Comparison of ENCODE assay signal across 10 mouse cellular contexts in genomic region chr3:96662731-96663316, GRCm38 (mm10). TPM values are rescaled to one million over a fixed set of nuclear protein-coding genes. Genes with fewer than 3 reads are reported as not detected.
A peak's percentile ranks its signal among the peaks of the same experiment; 100 is the strongest.
DNase-seq lines count a peak whose midpoint lies in the region; ATAC-seq and TF ChIP-seq lines count a peak whose summit lies in the region.
"Had no signal": no experiment of that assay in that cellular context is flagged by ENCODE, and none has a peak within 500 bp of the region (broad histone marks: within the 10 kb centered on the region; RNA-seq: fewer than 3 reads in every experiment).

No protein-coding gene starts in this region.

- H3K4me3 ChIP-seq in gastrocnemius, adult 2 months = peak overlapping the region; percentile 62; the same call in 1 of the 2 replicates
- H3K4me3 ChIP-seq in forebrain, embryonic 10.5 days = peak overlapping the region; percentile 41
- H3K4me3 ChIP-seq in midbrain, embryonic 10.5 days = peak overlapping the region; percentile 42
- H3K4me3 ChIP-seq in kidney, adult 2 months (ENCODE audit: insufficient read depth, low read depth, low read length) = no peak overlapping the region

- no peak for TF ChIP-seq POLR2A in kidney, adult 2 months (IDR thresholded peaks at IDR 0.05; ENCODE audit: low read depth, low read length)

- TF ChIP-seq CTCF in gastrocnemius, adult 2 months (IDR thresholded peaks at IDR 0.05) = no peak
- TF ChIP-seq CTCF in kidney, adult 2 months (conservative IDR thresholded peaks at IDR 0.05; ENCODE audit: insufficient read depth, insufficient read length, low read depth, low read length) = no peak

- ATAC-seq in CD4-positive, CD25-positive, alpha-beta regulatory T cell, adult 4 months = no peak

- no peak for DNase-seq in gastrocnemius, adult 2 months
- DNase-seq in gastrocnemius, postnatal 25 days = no peak
- DNase-seq in 3T3-L1 (ENCODE audit: low read depth, low spot score) (peak; percentile 60), MN1 (ENCODE audit: low spot score) (no peak)
- DNase-seq in forebrain, embryonic 10.5 days (ENCODE audit: extremely low spot score, low spot score) = no peak
- no peak for DNase-seq in midbrain, embryonic 10.5 days (ENCODE audit: low spot score)
- DNase-seq in kidney, adult 2 months = no peak

- WGBS in forebrain, embryonic 10.5 days = 49% methylated on average over 8 of the region's 8 CpGs
- whole genome bisulfite sequencing in midbrain, embryonic 10.5 days = 48% methylated on average over 8 of the region's 8 CpGs
- WGBS in kidney, adult 2 months = 59% methylated on average over 8 of the region's 8 CpGs

- no peaks in the 10 kb centered on the region for H3K9me3 ChIP-seq in forebrain, embryonic 10.5 days
- no peaks in the 10 kb centered on the region for H3K9me3 ChIP-seq in midbrain, embryonic 10.5 days (replicated peaks)

- H3K27me3 ChIP-seq in forebrain, embryonic 10.5 days (ENCODE audit: poor library complexity, severe bottlenecking) = peaks cover 6% of the 10 kb centered on the region; the same call in 1 of the 2 replicates
- H3K27me3 ChIP-seq in midbrain, embryonic 10.5 days (ENCODE audit: low read depth, poor library complexity, severe bottlenecking) = peaks cover 4% of the 10 kb centered on the region; the same call in 1 of the 2 replicates
- no peaks in the 10 kb centered on the region for H3K27me3 ChIP-seq in kidney, adult 2 months (replicated peaks; ENCODE audit: control insufficient read depth, insufficient read depth, low read length)
- H3K27me3 ChIP-seq: CH12.LX had no signal

- H3K4me1 ChIP-seq in forebrain, embryonic 10.5 days = peaks cover 16% of the 10 kb centered on the region
- H3K4me1 ChIP-seq in midbrain, embryonic 10.5 days = peaks cover 15% of the 10 kb centered on the region
- H3K4me1 ChIP-seq in kidney, adult 2 months (ENCODE audit: control insufficient read depth, insufficient read depth, low read length) = peaks cover 7% of the 10 kb centered on the region; the same call in 1 of the 2 replicates

- peak overlapping the region; percentile 67 for H3K27ac ChIP-seq in gastrocnemius, adult 2 months
- H3K27ac ChIP-seq in forebrain, embryonic 10.5 days = peak overlapping the region; percentile 74
- peak overlapping the region; percentile 68 for H3K27ac ChIP-seq in midbrain, embryonic 10.5 days (replicated peaks)
- no peak overlapping the region for H3K27ac ChIP-seq in kidney, adult 2 months (ENCODE audit: insufficient read depth, low read depth, low read length)

- no peaks in the 10 kb centered on the region for H3K36me3 ChIP-seq in forebrain, embryonic 10.5 days (replicated peaks)
- 0 out of 2 replicates have a peak, but pooled peaks cover 2% of the 10 kb centered on the region for H3K36me3 ChIP-seq in midbrain, embryonic 10.5 days
- no peaks in the 10 kb centered on the region for H3K36me3 ChIP-seq in kidney, adult 2 months (ENCODE audit: control insufficient read depth, insufficient read depth, low read length)

- intact Hi-C loops in gastrocnemius, adult 2 months (cut with DNase I) = no loop called here

RNA-seq across cellular contexts. Expression of gene Ankrd35, which starts 7.1 kb away (rescaled TPM):
- under 1 TPM; 0.22 to 0.26 TPM for total RNA-seq in gastrocnemius, adult 2 months (2021)
- under 1 TPM; 0.51 to 0.67 TPM for total RNA-seq in gastrocnemius, postnatal 25 days (2021)
- polyA plus RNA-seq in forebrain, embryonic 10.5 days (2016; fragmentation: Nextera tagmentation; extraction: Ambion mirVana) = 0.06 and 0.09 TPM in 2 replicates
- 0.06 and 0.29 TPM in 2 replicates for polyA plus RNA-seq in midbrain, embryonic 10.5 days (2016; fragmentation: Nextera tagmentation; extraction: Ambion mirVana)
- polyA plus RNA-seq in CD4-positive, CD25-positive, alpha-beta regulatory T cell, adult 4 months (2017; shearing (Covaris generic)) = not detected
- 0.38 and 0.45 TPM in 2 replicates for polyA plus RNA-seq in kidney, adult 2 months (2012; rRNA removed)

RNA-seq across cellular contexts. Expression of gene Itga10, which starts 17.4 kb away (rescaled TPM):
- total RNA-seq in gastrocnemius, adult 2 months (2021) = 1 to 10 TPM in 1 of 2 experiments, under 1 TPM in 1; 0.74 to 1.4 TPM
- total RNA-seq in gastrocnemius, postnatal 25 days (2021) = 1 to 10 TPM in 1 of 2 experiments, under 1 TPM in 1; 0.70 to 1.2 TPM
- 0.43 and 0.51 TPM in 2 replicates for polyA plus RNA-seq in forebrain, embryonic 10.5 days (2016; fragmentation: Nextera tagmentation; extraction: Ambion mirVana)
- 0.36 and 0.64 TPM in 2 replicates for polyA plus RNA-seq in midbrain, embryonic 10.5 days (2016; fragmentation: Nextera tagmentation; extraction: Ambion mirVana)
- under 1 TPM; 0.19 to 0.42 TPM for polyA plus RNA-seq in CD4-positive, CD25-positive, alpha-beta regulatory T cell, adult 4 months (2017; shearing (Covaris generic))
- polyA plus RNA-seq in kidney, adult 2 months (2012; rRNA removed) = 1.2 and 1.6 TPM in 2 replicates

RNA-seq across cellular contexts. Expression of gene Gm42957, which starts 27.6 kb away (rescaled TPM):
- under 1 TPM; 0.14 to 0.15 TPM for total RNA-seq in gastrocnemius, adult 2 months (2021)
- under 1 TPM; 0.10 to 0.13 TPM for total RNA-seq in gastrocnemius, postnatal 25 days (2021)
- 0.11 and 0.12 TPM in 2 replicates for polyA plus RNA-seq in forebrain, embryonic 10.5 days (2016; fragmentation: Nextera tagmentation; extraction: Ambion mirVana)
- polyA plus RNA-seq in midbrain, embryonic 10.5 days (2016; fragmentation: Nextera tagmentation; extraction: Ambion mirVana) = 0.15 and 0.21 TPM in 2 replicates
- polyA plus RNA-seq in CD4-positive, CD25-positive, alpha-beta regulatory T cell, adult 4 months (2017; shearing (Covaris generic)) = under 1 TPM in 1 of 2 experiments, not detected in 1; 0.11 TPM
- 0.07 TPM in 1 of 2 replicates, not detected in the other for polyA plus RNA-seq in kidney, adult 2 months (2012; rRNA removed)
- polyA plus RNA-seq: heart, postnatal 0 days had no signal

RNA-seq across cellular contexts. Expression of gene Pex11b, which starts 27.6 kb away (rescaled TPM):
- 10 to 100 TPM; 22.6 to 24.2 TPM for total RNA-seq in gastrocnemius, adult 2 months (2021)
- total RNA-seq in gastrocnemius, postnatal 25 days (2021) = 10 to 100 TPM; 20.4 to 22.1 TPM
- polyA plus RNA-seq in forebrain, embryonic 10.5 days (2016; fragmentation: Nextera tagmentation; extraction: Ambion mirVana) = 36.6 and 40.7 TPM in 2 replicates
- 38.5 and 40.8 TPM in 2 replicates for polyA plus RNA-seq in midbrain, embryonic 10.5 days (2016; fragmentation: Nextera tagmentation; extraction: Ambion mirVana)
- polyA plus RNA-seq in CD4-positive, CD25-positive, alpha-beta regulatory T cell, adult 4 months (2017; shearing (Covaris generic)) = 10 to 100 TPM; 56.4 to 70.5 TPM
- polyA plus RNA-seq in kidney, adult 2 months (2012; rRNA removed) = 57.6 and 57.7 TPM in 2 replicates

RNA-seq across cellular contexts. Expression of gene Rbm8a, which starts 33.1 kb away (rescaled TPM):
- 10 to 100 TPM; 23.3 to 29.2 TPM for total RNA-seq in gastrocnemius, adult 2 months (2021)
- 10 to 100 TPM; 22.9 to 24.1 TPM for total RNA-seq in gastrocnemius, postnatal 25 days (2021)
- 224 and 226 TPM in 2 replicates for polyA plus RNA-seq in forebrain, embryonic 10.5 days (2016; fragmentation: Nextera tagmentation; extraction: Ambion mirVana)
- 205 and 215 TPM in 2 replicates for polyA plus RNA-seq in midbrain, embryonic 10.5 days (2016; fragmentation: Nextera tagmentation; extraction: Ambion mirVana)
- polyA plus RNA-seq in CD4-positive, CD25-positive, alpha-beta regulatory T cell, adult 4 months (2017; shearing (Covaris generic)) = 100 to 1,000 TPM; 102 to 135 TPM
- 7.8 and 16.1 TPM in 2 replicates for polyA plus RNA-seq in kidney, adult 2 months (2012; rRNA removed)
